Mouse (Mus musculus): ENCODE results near the gene Wdr83os.
"Not testable (repeated sequence)": the region's sequence is repeated elsewhere in the genome, so short reads cannot be mapped to it uniquely, and the experiment has no call there.

The Wdr83os gene

GRCm38 (mm10) chr8:85073041-85073612, 7.4 kb upstream of the Wdr83os start:
- no peak for DNase-seq

DNA sequence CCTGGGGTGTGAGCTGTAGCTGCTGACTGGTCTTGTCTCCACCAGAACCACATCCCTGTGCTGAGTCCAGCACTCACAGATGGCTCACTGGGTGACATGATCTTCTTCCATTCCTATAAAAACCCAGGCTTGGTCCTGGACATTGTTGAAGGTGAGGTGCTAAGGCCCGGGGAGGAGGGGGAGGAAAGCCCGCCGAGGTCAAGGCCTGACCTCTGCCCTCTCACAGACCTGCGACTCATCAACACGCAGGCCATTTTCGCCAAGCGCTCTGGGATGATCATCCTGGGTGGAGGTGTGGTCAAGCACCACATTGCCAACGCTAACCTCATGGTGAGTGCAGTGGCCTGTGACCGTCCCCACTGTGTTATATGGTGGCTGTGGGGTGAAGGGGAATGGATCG, 6.4 kb upstream of the Wdr83os start:
- DNase-seq: no peak

DNA sequence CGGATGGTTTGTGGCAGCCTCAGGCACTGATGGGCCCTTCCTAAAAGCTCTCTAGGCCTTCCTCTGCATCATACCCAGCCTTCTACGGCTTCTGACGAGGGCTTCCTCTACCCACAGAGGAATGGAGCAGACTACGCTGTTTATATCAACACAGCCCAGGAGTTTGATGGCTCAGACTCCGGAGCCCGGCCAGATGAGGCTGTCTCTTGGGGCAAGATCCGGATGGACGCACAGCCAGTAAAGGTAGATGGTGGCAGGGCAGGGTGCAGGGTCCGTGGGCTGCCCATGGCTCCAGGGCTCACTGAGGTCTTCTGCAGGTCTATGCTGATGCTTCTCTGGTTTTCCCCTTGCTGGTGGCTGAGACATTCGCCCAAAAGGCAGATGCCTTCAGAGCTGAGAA, 5.9 kb upstream of the Wdr83os start:
- no peak for DNase-seq

DNA sequence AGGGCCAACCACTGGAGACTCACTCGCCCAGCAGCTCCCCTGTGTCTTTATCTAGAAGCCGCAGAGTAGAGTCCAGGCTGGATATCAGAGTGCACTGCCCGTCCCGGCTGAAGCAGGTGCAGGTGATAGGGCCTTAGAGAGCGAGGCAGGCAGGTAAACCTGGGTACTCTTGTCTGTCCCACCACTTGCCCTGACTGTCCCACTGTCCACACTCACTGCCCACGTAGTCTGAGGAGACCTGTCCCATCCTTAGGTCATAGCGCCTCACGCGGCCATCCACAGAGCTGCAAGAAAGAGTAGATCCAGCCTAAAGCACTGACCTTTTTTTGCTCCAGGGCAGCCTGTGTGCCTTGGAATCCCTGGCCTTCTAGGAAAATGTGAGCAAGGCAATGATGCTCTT, 4.5 kb upstream of the Wdr83os start:
- no peak for DNase-seq

DNA sequence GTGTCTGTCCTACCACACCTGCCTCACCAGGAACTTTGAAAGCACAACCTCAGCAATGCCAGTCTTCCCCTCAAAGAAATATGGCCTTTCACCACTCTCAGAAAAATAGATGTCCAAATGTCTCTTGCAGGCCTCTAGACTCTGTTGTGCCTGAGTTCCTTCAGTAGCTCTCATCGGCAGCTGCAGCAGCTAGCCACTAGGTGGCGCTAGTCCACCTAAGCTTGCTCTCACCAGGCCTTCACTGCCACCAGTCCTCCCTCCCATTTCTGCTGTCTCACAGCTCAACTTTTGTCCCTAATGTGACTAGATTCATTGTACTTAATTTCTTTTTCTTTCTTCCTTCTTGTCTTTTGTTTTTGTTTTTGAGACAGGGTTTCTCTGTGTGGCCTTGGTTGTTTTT, 3.5 kb upstream of the Wdr83os start:
- peak; percentile 47 to 58 for DNase-seq

DNA sequence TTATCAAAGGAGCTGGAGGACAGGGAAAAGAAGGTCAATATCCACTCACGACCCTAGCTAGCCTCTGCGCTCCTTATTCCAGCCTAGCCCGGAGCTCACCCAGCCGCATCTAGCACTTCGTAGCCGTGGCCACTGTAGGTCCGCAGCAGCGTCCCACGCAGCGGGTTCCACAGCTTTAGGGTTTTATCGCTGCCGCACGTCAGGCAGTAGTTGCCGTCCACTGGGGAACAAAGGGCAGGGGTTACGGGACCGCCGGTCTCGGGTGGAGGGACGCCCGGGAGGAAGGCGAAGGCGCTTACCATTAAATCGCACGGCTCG, 367 bp upstream of the Wdr83os start:
- no peak for DNase-seq

- DNase-seq: peak; percentile 68 to 82
Observed at GRCm38 (mm10) chr8:85081216-85081555, 646 bp downstream of the Wdr83os start, which contains the start of gene Wdr83. TSS of gene Wdr83 (minus strand) at chr8:85081306.

DNA sequence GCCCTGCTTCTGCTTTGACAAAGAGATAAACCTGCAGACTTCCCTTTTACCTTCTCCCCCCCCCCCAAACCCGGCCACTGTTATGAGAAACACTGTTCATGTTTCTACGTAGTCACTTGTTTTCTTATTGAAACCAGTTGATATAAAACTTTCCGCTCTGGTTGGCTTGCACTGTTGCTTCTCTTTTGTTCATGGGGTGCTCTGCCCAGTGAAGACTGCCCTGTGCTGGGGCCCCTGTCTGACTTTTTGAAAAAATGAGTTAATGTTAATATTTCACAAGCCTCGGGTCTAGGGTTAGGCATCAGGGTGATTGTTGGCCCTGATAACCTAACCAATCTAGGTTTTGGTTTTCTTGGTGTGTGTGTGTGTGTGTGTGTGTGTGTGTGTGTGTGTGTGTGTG, 1.6 kb downstream of the Wdr83os start:
- not testable (repeated sequence) for DNase-seq

DNA sequence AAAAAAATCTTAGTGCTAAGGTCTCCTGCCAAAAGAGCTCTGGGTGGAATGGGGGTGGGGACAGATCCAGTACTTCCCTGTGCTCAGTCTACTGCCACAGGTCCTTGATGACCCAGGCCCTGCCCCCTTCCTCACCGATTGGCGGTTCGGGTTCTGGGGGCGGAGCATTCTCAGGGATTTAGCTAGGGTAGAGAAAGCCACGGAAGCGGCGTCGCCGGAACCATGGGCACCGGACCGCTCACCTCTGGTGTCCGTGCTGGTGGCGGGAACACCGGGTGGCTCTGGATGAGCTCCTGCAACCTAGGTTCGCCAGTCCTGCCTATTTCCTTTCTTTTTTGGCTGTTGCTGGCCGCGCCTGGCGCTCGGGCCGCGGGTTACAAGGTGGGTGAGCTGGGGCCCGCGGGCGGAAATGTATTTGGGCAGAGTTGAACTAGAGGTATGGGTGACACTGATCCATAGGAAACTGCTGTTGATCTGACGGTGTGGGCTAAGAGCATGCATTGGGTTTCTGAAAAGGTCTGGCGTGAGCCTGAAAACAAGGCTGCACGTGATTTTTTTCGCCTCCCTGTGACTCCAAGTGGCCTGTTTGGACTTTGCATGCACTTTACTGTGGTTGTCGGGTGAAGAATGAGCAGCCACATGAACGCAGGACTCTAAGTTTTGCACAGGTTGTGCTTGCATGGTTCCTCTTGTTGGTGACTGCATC, 2.7 kb downstream of the Wdr83os start, which contains the start of gene Man2b1:
Man2b1 (plus strand) TSS at position 163 of the 706 bp plus-strand sequence.
- DNase-seq: peak; percentile 81 to 85

DNA sequence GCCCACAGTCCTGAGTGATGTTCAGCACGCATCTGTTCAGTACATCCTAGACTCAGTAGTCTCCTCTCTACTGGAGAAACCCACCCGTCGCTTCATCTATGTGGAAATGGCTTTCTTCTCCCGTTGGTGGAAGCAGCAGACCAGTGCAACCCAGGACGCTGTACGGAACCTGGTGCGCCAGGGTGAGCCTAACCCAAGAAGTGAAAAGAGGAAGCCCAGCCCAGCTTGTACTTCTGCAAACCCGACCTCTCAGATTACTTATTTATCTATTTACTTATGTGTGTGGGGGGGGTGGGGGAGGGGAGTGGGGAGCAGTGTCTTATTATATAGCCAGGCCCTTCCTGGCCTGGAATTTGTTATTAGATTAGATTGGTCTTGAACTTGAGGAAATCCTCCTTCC, 4.1 kb downstream of the Wdr83os start:
- DNase-seq: no peak

DNA sequence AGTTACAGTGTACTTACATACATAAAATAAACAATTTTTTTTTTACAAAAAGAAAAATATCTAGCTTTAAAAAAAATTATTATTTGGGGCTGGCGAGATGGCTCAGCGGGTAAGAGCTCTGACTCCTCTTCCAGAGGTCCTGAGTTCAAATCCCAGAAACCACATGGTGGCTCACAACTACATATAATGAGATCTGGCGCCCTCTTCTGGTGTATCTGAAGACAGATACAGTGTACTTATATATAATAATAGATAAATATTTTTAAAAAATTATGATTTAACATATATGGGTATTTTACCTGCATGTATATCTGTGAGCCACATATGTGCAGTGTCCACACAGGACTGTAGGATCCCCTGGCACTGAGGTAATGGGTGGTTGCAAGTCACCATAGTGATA, 5.7 kb downstream of the Wdr83os start:
- no peak for DNase-seq

- no peak for DNase-seq
Observed at GRCm38 (mm10) chr8:85088771-85089170, 8.2 kb downstream of the Wdr83os start.

DNA sequence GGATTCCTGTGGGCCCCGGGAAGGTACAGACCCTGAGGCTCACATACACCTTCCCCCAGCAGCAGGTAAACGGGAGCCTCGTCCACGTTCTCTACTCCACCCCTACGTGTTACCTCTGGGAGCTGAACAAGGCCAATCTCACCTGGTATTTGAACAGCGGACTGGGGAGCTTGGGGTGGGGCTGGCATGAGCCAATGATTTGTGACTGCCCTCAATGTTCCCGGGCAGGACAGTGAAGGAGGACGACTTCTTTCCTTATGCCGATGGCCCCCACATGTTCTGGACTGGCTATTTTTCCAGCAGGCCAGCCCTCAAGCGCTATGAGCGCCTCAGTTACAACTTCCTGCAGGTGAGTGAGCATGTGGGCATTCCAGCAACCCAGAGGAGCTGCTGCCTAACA, 10.3 kb downstream of the Wdr83os start:
- DNase-seq: no peak

DNA sequence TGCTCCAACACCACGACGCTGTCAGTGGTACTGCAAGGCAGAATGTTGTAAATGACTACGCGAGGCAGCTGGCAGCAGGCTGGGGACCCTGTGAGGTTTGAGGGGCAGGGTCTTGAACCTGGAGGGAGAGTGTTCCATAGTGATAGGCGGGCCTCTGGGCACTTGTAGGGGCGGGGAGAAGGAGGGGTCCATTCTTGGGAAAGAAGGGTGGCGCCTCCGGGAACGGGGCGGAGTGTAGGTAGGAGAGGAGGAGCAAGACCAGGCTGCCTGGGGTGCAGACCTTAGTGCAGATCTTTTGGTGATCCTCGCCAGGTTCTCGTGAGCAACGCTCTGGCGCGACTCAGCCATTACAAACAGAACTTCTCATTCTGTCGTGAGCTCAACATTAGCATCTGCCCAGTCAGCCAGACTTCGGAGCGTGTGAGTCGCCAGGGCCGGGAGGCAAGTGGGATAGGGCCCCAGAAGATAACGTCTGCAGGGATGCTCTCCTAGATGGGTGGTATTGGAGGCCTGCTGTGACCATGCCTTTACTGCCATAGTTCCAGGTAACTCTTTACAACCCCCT, 11.1 kb downstream of the Wdr83os start:
- no peak for DNase-seq

DNA sequence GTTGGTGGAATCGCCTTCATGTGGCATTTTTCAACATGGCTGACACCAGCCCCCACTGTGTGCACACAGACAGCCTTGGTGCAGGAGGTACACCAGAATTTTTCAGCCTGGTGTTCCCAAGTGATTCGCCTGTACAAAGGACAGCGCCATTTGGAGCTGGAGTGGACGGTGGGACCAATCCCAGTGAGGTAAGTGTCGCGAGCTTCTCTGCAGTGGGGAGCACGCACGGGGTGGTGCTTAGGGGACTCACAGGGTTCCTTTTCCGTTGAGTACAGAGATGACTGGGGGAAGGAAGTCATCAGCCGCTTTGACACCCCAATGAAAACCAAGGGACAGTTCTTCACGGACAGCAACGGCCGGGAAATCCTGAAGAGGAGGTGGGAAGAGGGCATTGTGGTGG, 14.5 kb downstream of the Wdr83os start:
- DNase-seq: no peak

GRCm38 (mm10) chr8:85095566-85095965, 15.0 kb downstream of the Wdr83os start:
- DNase-seq: no peak

- no peak for DNase-seq
Observed at GRCm38 (mm10) chr8:85096196-85096595, 15.7 kb downstream of the Wdr83os start.

GRCm38 (mm10) chr8:85096850-85097249, 16.3 kb downstream of the Wdr83os start:
- DNase-seq: no peak

DNA sequence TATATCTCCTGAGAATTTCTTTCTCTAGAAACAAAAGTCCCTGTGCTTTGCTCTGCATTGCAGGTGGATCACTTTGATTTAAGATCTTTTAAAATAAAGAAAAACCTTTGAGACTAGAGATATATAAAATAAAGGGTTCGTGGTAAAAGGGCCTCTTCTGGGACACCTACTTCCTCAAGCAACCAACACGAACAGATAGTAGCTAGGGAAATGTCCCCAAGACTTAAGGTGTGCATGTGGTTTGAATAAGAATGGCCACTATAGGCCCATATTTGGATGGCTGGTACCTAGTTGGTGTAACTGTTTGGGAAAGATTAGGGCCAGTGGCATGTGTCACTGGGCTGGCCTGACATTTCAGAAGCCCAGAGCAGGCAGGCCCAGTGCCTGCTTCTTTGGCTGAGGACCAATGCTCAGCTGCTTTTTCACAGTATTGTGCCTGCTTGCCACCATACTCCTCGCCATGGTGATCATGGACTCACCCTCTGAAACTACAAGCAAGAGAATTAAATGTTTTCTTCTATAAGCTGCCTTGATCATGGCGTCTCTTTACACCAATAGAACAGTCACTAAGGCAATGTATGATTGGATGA, 19.6 kb downstream of the Wdr83os start:
- DNase-seq: no peak

DNA sequence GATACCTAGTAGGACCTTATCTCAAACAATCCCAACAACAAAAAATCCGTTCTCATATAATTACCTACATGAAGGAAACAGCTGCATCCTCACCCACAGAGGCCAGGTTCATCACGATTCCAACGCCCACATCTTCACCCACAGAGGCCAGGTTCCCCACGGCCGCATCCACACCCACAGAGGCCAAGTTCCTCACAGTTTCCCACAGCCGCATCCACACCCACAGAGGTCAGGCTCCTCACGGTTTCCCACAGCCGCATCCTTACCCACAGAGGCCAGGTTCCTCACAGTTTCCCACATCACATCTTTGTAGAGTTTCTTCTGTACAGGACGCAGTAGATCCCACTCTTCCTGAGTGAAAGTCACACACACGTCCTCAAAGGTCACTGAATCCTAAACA, 32.7 kb downstream of the Wdr83os start:
- DNase-seq: no peak

DNA sequence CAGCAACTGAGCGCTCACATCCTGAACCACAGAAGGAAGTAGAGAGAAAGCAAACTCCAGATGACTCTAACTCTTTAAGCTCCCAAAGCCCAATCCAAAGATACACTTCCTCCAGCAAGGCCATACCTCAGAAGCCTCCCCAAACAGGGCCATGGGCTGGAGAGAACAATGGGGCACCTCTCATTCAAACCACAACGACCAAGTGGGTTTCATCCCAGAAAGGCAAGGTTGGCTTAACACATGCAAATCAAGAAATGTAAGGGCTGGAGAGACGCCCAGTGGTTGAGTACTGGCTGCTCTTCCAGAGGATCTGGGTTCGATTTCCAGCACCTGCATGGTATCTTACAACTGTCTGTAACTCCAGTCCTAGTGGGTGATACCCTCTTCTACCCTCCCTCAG, 35.0 kb downstream of the Wdr83os start:
- DNase-seq: no peak

- no peak for DNase-seq
Observed at GRCm38 (mm10) chr8:85116984-85117383, 36.4 kb downstream of the Wdr83os start.

- DNase-seq: peak; percentile 10 to 11
Observed at GRCm38 (mm10) chr8:85119052-85119981, 38.8 kb downstream of the Wdr83os start.
